Mouse (Mus musculus) liver, embryonic 14.5 days (tissue): ENCODE data around the gene Scml4.

Experiments
- CTCF ChIP-seq: IDR thresholded peaks from 2 replicates; pipeline ENCODE4 v1.5.1; 2016; ENCODE audit warnings: antibody characterized with exemption, low read depth, control low read depth
- EP300 ChIP-seq: IDR thresholded peaks from 2 replicates; pipeline ENCODE4 v1.6.1; 2016; ENCODE audit warnings: antibody characterized with exemption, low read depth

- TF ChIP-seq CTCF (no peak), EP300 (no peak)
Observed at GRCm38 (mm10) chr10:42994331-42994782, 134.2 kb downstream of the Scml4 start.
